Mouse (Mus musculus): ENCODE data around the gene Lrfn5.

DNA sequence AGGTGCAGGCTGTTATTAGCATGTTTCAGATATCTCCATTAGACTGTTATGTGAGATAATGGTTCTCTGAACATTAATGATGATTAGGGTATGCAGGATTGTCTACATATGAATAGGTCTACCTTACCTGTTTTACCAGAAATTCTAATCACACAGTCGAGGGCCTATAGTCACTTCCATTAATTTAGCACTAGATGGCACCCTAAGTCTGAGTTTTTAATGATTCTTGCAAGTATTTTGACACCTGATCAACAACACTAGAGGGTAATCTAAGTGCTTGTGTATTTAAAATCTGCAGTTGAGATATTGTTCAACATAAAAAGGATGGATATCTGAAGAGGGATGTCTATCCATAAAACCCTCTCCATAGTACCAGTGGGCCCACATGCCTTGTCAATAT is 303.4 kb downstream of the Lrfn5 start:
- no peak for TF ChIP-seq CTCF (IDR thresholded peaks at IDR 0.05; ENCODE audit: extremely low read depth, insufficient read depth, insufficient read length, insufficient replicate concordance)
- no peak for TF ChIP-seq POLR2A (IDR thresholded peaks at IDR 0.05; ENCODE audit: low read depth, low read length)
